Mouse (Mus musculus): ENCODE data around the gene Col13a1.

- no peak for TF ChIP-seq CTCF (IDR thresholded peaks at IDR 0.05; ENCODE audit: borderline replicate concordance, insufficient read depth, low read length)
- TF ChIP-seq POLR2A (IDR thresholded peaks at IDR 0.05; ENCODE audit: low read depth, low read length), result no peak
Measured at GRCm38 (mm10) chr10:62006371-62006770, 27.5 kb upstream of the Col13a1 start.
